Mouse (Mus musculus): ENCODE measurements around the gene Lrrtm1. TPM values are rescaled to one million over a fixed set of nuclear protein-coding genes. Genes with fewer than 3 reads are reported as not detected.

Lrrtm1 gene
- total RNA-seq (2021), result not detected

GRCm38 (mm10) chr6:77242601-77243406 is at the start of gene Lrrtm1:
Lrrtm1 (plus strand) TSS chr6:77242689.
- no peak for DNase-seq (ENCODE audit: low spot score)
- intact Hi-C loops (cut with DNase I), result no loop called here

GRCm38 (mm10) chr6:77196650-77197049 is 45.8 kb upstream of the Lrrtm1 start:
- DNase-seq (ENCODE audit: low spot score), result no peak
- intact Hi-C loops (cut with DNase I), result no loop called here

GRCm38 (mm10) chr6:77199375-77199774 is 43.1 kb upstream of the Lrrtm1 start:
- no peak for DNase-seq (ENCODE audit: low spot score)
- intact Hi-C loops (cut with DNase I), result no loop called here

- intact Hi-C loops (cut with DNase I), result no loop called here
- no peak for DNase-seq (ENCODE audit: low spot score)
Measured at GRCm38 (mm10) chr6:77209183-77209582, 33.3 kb upstream of the Lrrtm1 start.

GRCm38 (mm10) chr6:77209929-77210328 is 32.6 kb upstream of the Lrrtm1 start:
- intact Hi-C loops (cut with DNase I), result no loop called here
- DNase-seq (ENCODE audit: low spot score), result no peak

- intact Hi-C loops (cut with DNase I), result no loop called here
- DNase-seq (ENCODE audit: low spot score), result no peak
Measured at GRCm38 (mm10) chr6:77213757-77214409, 28.6 kb upstream of the Lrrtm1 start.

- intact Hi-C loops (cut with DNase I), result no loop called here
- no peak for DNase-seq (ENCODE audit: low spot score)
Measured at GRCm38 (mm10) chr6:77215322-77215721, 27.2 kb upstream of the Lrrtm1 start.

GRCm38 (mm10) chr6:77218875-77219274 is 23.6 kb upstream of the Lrrtm1 start:
- no peak for DNase-seq (ENCODE audit: low spot score)
- intact Hi-C loops (cut with DNase I), result no loop called here

GRCm38 (mm10) chr6:77220776-77221175 is 21.7 kb upstream of the Lrrtm1 start:
- intact Hi-C loops (cut with DNase I), result no loop called here
- DNase-seq (ENCODE audit: low spot score), result no peak

GRCm38 (mm10) chr6:77222849-77223638 is 19.4 kb upstream of the Lrrtm1 start:
- DNase-seq (ENCODE audit: low spot score), result no peak
- intact Hi-C loops (cut with DNase I), result no loop called here

- DNase-seq (ENCODE audit: low spot score), result no peak
- intact Hi-C loops (cut with DNase I), result no loop called here
Measured at GRCm38 (mm10) chr6:77240426-77240825, 2.1 kb upstream of the Lrrtm1 start.

- intact Hi-C loops (cut with DNase I), result no loop called here
- no peak for DNase-seq (ENCODE audit: low spot score)
Measured at GRCm38 (mm10) chr6:77243541-77244231, 1.2 kb downstream of the Lrrtm1 start.

- DNase-seq (ENCODE audit: low spot score), result no peak
- intact Hi-C loops (cut with DNase I), result no loop called here
Measured at GRCm38 (mm10) chr6:77253480-77253879, 11.0 kb downstream of the Lrrtm1 start.

GRCm38 (mm10) chr6:77256348-77256747 is 13.9 kb downstream of the Lrrtm1 start:
- DNase-seq (ENCODE audit: low spot score), result no peak
- intact Hi-C loops (cut with DNase I), result no loop called here

GRCm38 (mm10) chr6:77257358-77258105 is 15.0 kb downstream of the Lrrtm1 start:
- no peak for DNase-seq (ENCODE audit: low spot score)
- intact Hi-C loops (cut with DNase I), result no loop called here

GRCm38 (mm10) chr6:77265163-77265562 is 22.7 kb downstream of the Lrrtm1 start:
- intact Hi-C loops (cut with DNase I), result no loop called here
- DNase-seq (ENCODE audit: low spot score), result no peak

- intact Hi-C loops (cut with DNase I), result no loop called here
- no peak for DNase-seq (ENCODE audit: low spot score)
Measured at GRCm38 (mm10) chr6:77278794-77279193, 36.3 kb downstream of the Lrrtm1 start.

GRCm38 (mm10) chr6:77286317-77286716 is 43.8 kb downstream of the Lrrtm1 start:
- DNase-seq (ENCODE audit: low spot score), result no peak
- intact Hi-C loops (cut with DNase I), result no loop called here

GRCm38 (mm10) chr6:77288402-77288801 is 45.9 kb downstream of the Lrrtm1 start:
- no peak for DNase-seq (ENCODE audit: low spot score)
- intact Hi-C loops (cut with DNase I), result no loop called here

Data from heart, postnatal 25 days (tissue).